Mouse (Mus musculus) megakaryocyte, adult 5-6 weeks (primary cell): ENCODE measurements around the gene Zfp36l2. TPM values are rescaled to one million over a fixed set of nuclear protein-coding genes. Genes with fewer than 3 reads are reported as not detected.

ENCODE experiments used
- ATAC-seq: 2 replicates; pipeline ENCODE4 v1.8.0; 2016; ENCODE audit warnings: mild to moderate bottlenecking, inconsistent platforms; ENCODE audit not compliant: poor library complexity, severe bottlenecking
- total RNA-seq, 2 experiments: library from RNA; stranded (forward) in 1 of 2; stranded (reverse) in 1 of 2; fragments of 153-499, 151-499 nt in 1 of 2; fragments of 221-1000, 200-1000 nt in 1 of 2; gene quantifications; 2 replicates each; pipeline versions ENCODE4 v1.2.3 to v1.2.4; 2015 to 2017

Zfp36l2 gene
- total RNA-seq, 2 experiments from 2014 or later: 121 to 357 TPM

DNA sequence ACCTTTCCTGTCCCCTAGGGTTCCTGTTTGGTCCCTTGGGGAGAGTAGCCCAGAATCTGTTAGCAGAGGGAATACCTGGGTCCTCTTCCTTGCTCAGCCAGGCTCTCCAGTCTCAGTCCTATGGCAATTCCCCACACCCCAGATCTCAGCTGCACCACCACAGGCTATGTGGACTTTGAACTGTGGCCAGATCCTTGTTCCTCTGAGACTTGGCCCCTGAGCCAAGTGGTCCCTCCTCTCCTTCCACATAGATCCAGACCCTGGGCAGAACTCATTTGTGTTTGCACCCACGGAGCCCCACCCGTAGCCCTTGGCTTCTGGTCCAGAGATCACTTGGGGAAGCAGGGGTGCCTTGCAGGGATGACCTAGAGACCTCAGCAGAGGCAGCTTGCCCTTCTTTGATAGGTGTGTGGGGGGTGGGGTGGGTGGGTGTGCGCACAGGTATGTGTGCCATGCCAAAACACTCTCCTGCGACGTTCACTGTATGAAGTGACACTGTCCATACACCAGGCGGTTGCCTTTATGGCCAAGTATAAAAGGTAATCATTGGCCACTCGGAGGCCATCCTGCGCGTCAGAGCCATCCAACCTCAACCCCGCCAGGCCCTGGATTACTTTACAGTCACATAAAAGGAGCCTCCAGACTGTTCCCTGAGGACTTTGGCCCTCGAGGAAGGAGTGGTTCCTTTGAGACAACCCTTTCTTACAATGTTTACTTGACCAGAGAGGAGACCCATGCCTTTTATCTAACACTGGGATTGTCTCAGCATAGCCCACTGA lies 50.2 kb downstream of the Zfp36l2 start:
- no peak for ATAC-seq

- no peak for ATAC-seq
Observed at GRCm38 (mm10) chr17:84136669-84137392, 50.9 kb downstream of the Zfp36l2 start.

GRCm38 (mm10) chr17:84136217-84136616 lies 51.5 kb downstream of the Zfp36l2 start:
- no peak for ATAC-seq

DNA sequence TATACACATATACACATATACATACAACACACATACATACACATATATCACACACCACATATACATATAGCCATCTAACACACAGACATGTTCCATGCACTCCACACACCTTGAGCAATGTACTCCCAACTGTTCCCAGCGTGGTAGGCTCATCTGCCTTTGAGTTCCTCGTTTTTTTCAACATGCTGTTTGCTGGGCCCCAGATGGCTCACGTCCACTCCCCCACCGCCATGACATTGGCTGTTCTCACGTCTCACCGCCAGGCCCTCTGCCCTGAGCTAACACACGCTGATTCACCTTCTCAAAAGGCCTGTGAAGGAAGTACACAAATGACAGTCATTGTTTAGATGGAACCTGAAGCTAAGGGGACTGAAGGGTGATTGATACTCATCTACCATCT lies 52.5 kb downstream of the Zfp36l2 start:
- ATAC-seq: peak; percentile 91
